Mouse (Mus musculus) erythroblast, embryonic 14.5 days (primary cell): ENCODE results near the gene Fam178b.

Experiments used
- GATA1 ChIP-seq: IDR thresholded peaks from 2 replicates; pipeline ENCODE4 v1.6.1; 2012; ENCODE audit warnings: low read length, inconsistent platforms, mixed read lengths
- TAL1 ChIP-seq: IDR thresholded peaks from 3 replicates; pipeline ENCODE4 v1.6.1; 2012; ENCODE audit warnings: low read length, inconsistent platforms, mixed read lengths

GRCm38 (mm10) chr1:36658621-36659399, 24.2 kb downstream of the Fam178b start:
- no peak for TF ChIP-seq TAL1
- no peak for TF ChIP-seq GATA1
